Mouse (Mus musculus) embryonic fibroblast, embryonic 13.5 days (primary cell): ENCODE data around the gene Vezt. TPM values are rescaled to one million over a fixed set of nuclear protein-coding genes. Genes with fewer than 3 reads are reported as not detected.

Experiments used
- H3K27ac ChIP-seq: 2 replicates; pipeline ENCODE4 v1.5.1; 2012; ENCODE audit warnings: low read length, control low read depth, inconsistent platforms; ENCODE audit not compliant: insufficient read depth
- H3K4me1 ChIP-seq: 2 replicates; pipeline ENCODE4 v1.6.1; 2011; ENCODE audit warnings: low read length; ENCODE audit not compliant: control insufficient read depth, insufficient read depth
- H3K4me3 ChIP-seq: 2 replicates; pipeline ENCODE4 v1.5.1; 2011; ENCODE audit warnings: mild to moderate bottlenecking, control low read depth, low read length; ENCODE audit not compliant: insufficient read depth
- CTCF ChIP-seq: IDR thresholded peaks from 2 replicates; pipeline ENCODE4 v1.5.1; 2011; ENCODE audit warnings: mild to moderate bottlenecking, control low read depth, low read length, moderate library complexity, borderline replicate concordance; ENCODE audit not compliant: insufficient read depth
- POLR2A ChIP-seq: IDR thresholded peaks from 2 replicates; pipeline ENCODE4 v1.6.1; 2011; ENCODE audit warnings: low read depth, mild to moderate bottlenecking, control low read depth, low read length, moderate library complexity
- polyA plus RNA-seq: library from polyadenylated mRNA; stranded (reverse); fragments of >200 nt; gene quantifications from 2 replicates; pipeline ENCODE4 v1.2.4, GENCODE M21; 2011; ENCODE audit warnings: low read depth; ENCODE audit not compliant: missing spikeins, insufficient read length

Vezt gene
- polyA plus RNA-seq, 1 experiment = 32.2 TPM

GRCm38 (mm10) chr10:93918701-93919100 is 116.9 kb downstream of the Vezt start:
- TF ChIP-seq POLR2A (no peak), CTCF (no peak)

GRCm38 (mm10) chr10:93918087-93918486 is 117.5 kb downstream of the Vezt start:
- no peak overlapping the region for H3K27ac ChIP-seq
- H3K4me1 ChIP-seq = peaks cover 2% of the 10 kb centered on the region; the same call in 1 of the 2 replicates
- no peak overlapping the region for H3K4me3 ChIP-seq
- TF ChIP-seq CTCF (no peak), POLR2A (no peak)

More at GRCm38 (mm10) chr10:93918701-93919100, 116.9 kb downstream of the Vezt start:
- no peak overlapping the region for H3K27ac ChIP-seq
- peaks cover 2% of the 10 kb centered on the region; the same call in 1 of the 2 replicates for H3K4me1 ChIP-seq
- no peak overlapping the region for H3K4me3 ChIP-seq

- Histone ChIP-seq H3K4me3 (no peak overlapping the region), H3K4me1 (peaks cover 2% of the 10 kb centered on the region; the same call in 1 of the 2 replicates), H3K27ac (no peak overlapping the region)
- TF ChIP-seq CTCF (no peak), POLR2A (no peak)
These were observed 118.8 kb downstream of the Vezt start for GRCm38 (mm10) chr10:93916778-93917177.

GRCm38 (mm10) chr10:93915531-93916275 is 119.9 kb downstream of the Vezt start:
- TF ChIP-seq CTCF (no peak), POLR2A (no peak)
- Histone ChIP-seq H3K27ac (no peak overlapping the region), H3K4me1 (peaks cover 2% of the 10 kb centered on the region; the same call in 1 of the 2 replicates), H3K4me3 (no peak overlapping the region)

GRCm38 (mm10) chr10:93913525-93913924 is 122.1 kb downstream of the Vezt start:
- Histone ChIP-seq H3K4me3 (no peak overlapping the region), H3K27ac (no peak overlapping the region), H3K4me1 (no peaks in the 10 kb centered on the region)
- TF ChIP-seq POLR2A = no peak
- no peak for TF ChIP-seq CTCF

GRCm38 (mm10) chr10:93912917-93913316 is 122.7 kb downstream of the Vezt start:
- Histone ChIP-seq H3K4me1 (no peaks in the 10 kb centered on the region), H3K4me3 (no peak overlapping the region), H3K27ac (no peak overlapping the region)
- TF ChIP-seq POLR2A = no peak
- no peak for TF ChIP-seq CTCF

- no peak overlapping the region for H3K4me3 ChIP-seq
- TF ChIP-seq POLR2A (no peak), CTCF (no peak)
- H3K27ac ChIP-seq = no peak overlapping the region
- no peaks in the 10 kb centered on the region for H3K4me1 ChIP-seq
These were observed 123.3 kb downstream of the Vezt start for GRCm38 (mm10) chr10:93912136-93912855.

- no peak overlapping the region for H3K4me3 ChIP-seq
- TF ChIP-seq POLR2A = no peak
- no peak for TF ChIP-seq CTCF
- no peak overlapping the region for H3K27ac ChIP-seq
- H3K4me1 ChIP-seq = no peaks in the 10 kb centered on the region
These were observed 124.3 kb downstream of the Vezt start for GRCm38 (mm10) chr10:93911326-93911725.

- TF ChIP-seq POLR2A (no peak), CTCF (no peak)
- Histone ChIP-seq H3K4me1 (no peaks in the 10 kb centered on the region), H3K27ac (no peak overlapping the region), H3K4me3 (no peak overlapping the region)
These were observed 125.7 kb downstream of the Vezt start for GRCm38 (mm10) chr10:93909811-93910446.
